Mouse (Mus musculus) neural tube, embryonic 12.5 days (tissue): ENCODE measurements around the gene Iqcf6. TPM values are rescaled to one million over a fixed set of nuclear protein-coding genes. Genes with fewer than 3 reads are reported as not detected.

Experiments
- ATAC-seq: fragments of 200-750 bp; cut with Nextera tagmentation; 2 replicates; pipeline ENCODE4 v1.8.0; 2017; ENCODE audit warnings: low read depth, mild to moderate bottlenecking, moderate TSS enrichment, moderate library complexity; ENCODE audit not compliant: low FRiP score
- H3K27ac ChIP-seq: fragments of 300-500 bp; sonication (generic); 2 replicates; pipeline ENCODE4 v1.5.1; 2016
- H3K27me3 ChIP-seq: fragments of 300-500 bp; sonication (generic); replicated peaks from 2 replicates; pipeline ENCODE4 v1.6.1; 2016; ENCODE audit warnings: mild to moderate bottlenecking
- H3K36me3 ChIP-seq: fragments of 300-500 bp; sonication (generic); 2 replicates; pipeline ENCODE4 v1.6.1; 2016; ENCODE audit warnings: mild to moderate bottlenecking
- H3K4me1 ChIP-seq: fragments of 300-500 bp; sonication (generic); 2 replicates; pipeline ENCODE4 v1.6.1; 2016
- H3K4me2 ChIP-seq: fragments of 300-500 bp; sonication (generic); replicated peaks from 2 replicates; pipeline ENCODE4 v1.6.1; 2016; ENCODE audit warnings: mild to moderate bottlenecking
- H3K4me3 ChIP-seq: fragments of 300-500 bp; sonication (generic); 2 replicates; pipeline ENCODE4 v1.5.1; 2016
- H3K9ac ChIP-seq: fragments of 300-500 bp; sonication (generic); 2 replicates; pipeline ENCODE4 v1.6.1; 2016; ENCODE audit warnings: mild to moderate bottlenecking
- H3K9me3 ChIP-seq: fragments of 300-500 bp; sonication (generic); 2 replicates; pipeline ENCODE4 v1.6.1; 2016; ENCODE audit warnings: mild to moderate bottlenecking
- WGBS: fragments of 180-500 bp; shearing (Covaris S2); methylation state at CpG from one replicate; pipeline ENCODE4 v1.1.7; 2016; 5-methylcytosine and 5-hydroxymethylcytosine counted together
- polyA plus RNA-seq: library from polyadenylated mRNA; unstranded; fragments of >200 nt; fragmentation: Nextera tagmentation; extraction: Ambion mirVana; gene quantifications from 2 replicates; pipeline ENCODE4 v1.2.1, GENCODE M21; 2016

Gene Iqcf6
- polyA plus RNA-seq, 1 experiment from 2014 or later = not detected

- Histone ChIP-seq H3K36me3 (peaks cover 22% of the 10 kb centered on the region), H3K9me3 (no peaks in the 10 kb centered on the region), H3K4me3 (no peak overlapping the region), H3K27me3 (peaks cover 14% of the 10 kb centered on the region), H3K9ac (no peak overlapping the region), H3K4me1 (peaks cover 29% of the 10 kb centered on the region), H3K4me2 (no peak overlapping the region), H3K27ac (no peak overlapping the region)
- no peak for ATAC-seq
- 33% methylated on average over 7 of the region's 7 CpGs for WGBS
Measured at GRCm38 (mm10) chr9:106659441-106659840, 33.1 kb downstream of the Iqcf6 start.

- WGBS = 76% methylated on average over 1 of the region's 1 CpGs
- no peak for ATAC-seq
- H3K9ac ChIP-seq = no peak overlapping the region
- H3K36me3 ChIP-seq = peaks cover 22% of the 10 kb centered on the region
- H3K27ac ChIP-seq = no peak overlapping the region
- H3K4me2 ChIP-seq = no peak overlapping the region
- H3K4me3 ChIP-seq = no peak overlapping the region
- H3K4me1 ChIP-seq = peaks cover 34% of the 10 kb centered on the region
- H3K9me3 ChIP-seq = no peaks in the 10 kb centered on the region
- peaks cover 9% of the 10 kb centered on the region for H3K27me3 ChIP-seq
Measured at GRCm38 (mm10) chr9:106659935-106660334, 33.6 kb downstream of the Iqcf6 start.

GRCm38 (mm10) chr9:106663200-106663599 lies 36.8 kb downstream of the Iqcf6 start:
- Histone ChIP-seq H3K9me3 (no peaks in the 10 kb centered on the region), H3K27ac (no peak overlapping the region), H3K9ac (no peak overlapping the region), H3K4me1 (peaks cover 15% of the 10 kb centered on the region), H3K4me2 (no peak overlapping the region), H3K27me3 (no peaks in the 10 kb centered on the region), H3K4me3 (no peak overlapping the region), H3K36me3 (peaks cover 27% of the 10 kb centered on the region)
- no peak for ATAC-seq
- 70% methylated on average over 6 of the region's 6 CpGs for WGBS

GRCm38 (mm10) chr9:106664433-106664832 lies 38.1 kb downstream of the Iqcf6 start:
- Histone ChIP-seq H3K27me3 (no peaks in the 10 kb centered on the region), H3K9me3 (no peaks in the 10 kb centered on the region), H3K4me2 (peak overlapping the region; percentile 7; the same call in 1 of the 2 replicates), H3K27ac (peak overlapping the region; percentile 21; the same call in 1 of the 2 replicates), H3K36me3 (peaks cover 25% of the 10 kb centered on the region; the same call in 1 of the 2 replicates), H3K4me3 (no peak overlapping the region), H3K9ac (no peak overlapping the region), H3K4me1 (peaks cover 15% of the 10 kb centered on the region)
- WGBS = 44% methylated on average over 4 of the region's 4 CpGs
- ATAC-seq = peak; percentile 70

- Histone ChIP-seq H3K27me3 (no peaks in the 10 kb centered on the region), H3K9me3 (no peaks in the 10 kb centered on the region), H3K36me3 (peaks cover 28% of the 10 kb centered on the region; the same call in 1 of the 2 replicates), H3K4me2 (peak overlapping the region; percentile 7; the same call in 1 of the 2 replicates), H3K9ac (no peak overlapping the region), H3K4me3 (no peak overlapping the region), H3K4me1 (peaks cover 15% of the 10 kb centered on the region), H3K27ac (peak overlapping the region; percentile 21; the same call in 1 of the 2 replicates)
- WGBS = 65% methylated on average over 6 of the region's 6 CpGs
- no peak for ATAC-seq
Measured at GRCm38 (mm10) chr9:106664856-106665255, 38.5 kb downstream of the Iqcf6 start.

- 87% methylated on average over 2 of the region's 2 CpGs for WGBS
- Histone ChIP-seq H3K9me3 (no peaks in the 10 kb centered on the region), H3K9ac (no peak overlapping the region), H3K4me1 (no peaks in the 10 kb centered on the region), H3K27me3 (no peaks in the 10 kb centered on the region), H3K27ac (no peak overlapping the region), H3K4me2 (no peak overlapping the region), H3K4me3 (no peak overlapping the region), H3K36me3 (peaks cover 21% of the 10 kb centered on the region; the same call in 1 of the 2 replicates)
- ATAC-seq = no peak
Measured at GRCm38 (mm10) chr9:106673860-106674259, 47.5 kb downstream of the Iqcf6 start.

- 0% methylated on average over 1 of the region's 1 CpGs for WGBS
Measured at GRCm38 (mm10) chr9:106675480-106675879, 49.1 kb downstream of the Iqcf6 start.

GRCm38 (mm10) chr9:106675965-106676364 lies 49.6 kb downstream of the Iqcf6 start:
- Histone ChIP-seq H3K27me3 (no peaks in the 10 kb centered on the region), H3K36me3 (peaks cover 25% of the 10 kb centered on the region), H3K4me2 (no peak overlapping the region), H3K9ac (no peak overlapping the region), H3K4me1 (no peaks in the 10 kb centered on the region), H3K27ac (no peak overlapping the region), H3K9me3 (no peaks in the 10 kb centered on the region), H3K4me3 (no peak overlapping the region)
- ATAC-seq = 0 out of 2 replicates have a peak, but pooled peaks have one; percentile 63
- WGBS = 76% methylated on average over 9 of the region's 9 CpGs

More at GRCm38 (mm10) chr9:106675480-106675879, 49.1 kb downstream of the Iqcf6 start:
- Histone ChIP-seq H3K27ac (no peak overlapping the region), H3K9ac (no peak overlapping the region), H3K4me3 (no peak overlapping the region), H3K9me3 (no peaks in the 10 kb centered on the region), H3K27me3 (no peaks in the 10 kb centered on the region), H3K4me2 (no peak overlapping the region), H3K4me1 (no peaks in the 10 kb centered on the region), H3K36me3 (peaks cover 22% of the 10 kb centered on the region)
- ATAC-seq = peak; percentile 70; the same call in 1 of the 2 replicates

- Histone ChIP-seq H3K4me1 (no peaks in the 10 kb centered on the region), H3K27me3 (no peaks in the 10 kb centered on the region), H3K27ac (no peak overlapping the region), H3K4me3 (no peak overlapping the region), H3K9ac (no peak overlapping the region), H3K4me2 (no peak overlapping the region), H3K9me3 (no peaks in the 10 kb centered on the region), H3K36me3 (peaks cover 24% of the 10 kb centered on the region)
- no peak for ATAC-seq
- 73% methylated on average over 4 of the region's 4 CpGs for WGBS
Measured at GRCm38 (mm10) chr9:106676571-106676970, 50.2 kb downstream of the Iqcf6 start.

Other genes starting within 250 kb of the Iqcf6 start
- gene Rpl29, start 197.1 kb upstream of the Iqcf6 start, polyA plus RNA-seq = 698 and 706 TPM in 2 replicates
- gene Acy1, start 188.3 kb upstream of the Iqcf6 start, polyA plus RNA-seq = 31.0 and 32.7 TPM in 2 replicates
- gene Abhd14b, start 179.1 kb upstream of the Iqcf6 start, polyA plus RNA-seq = 5.7 and 6.0 TPM in 2 replicates
- 34.6 and 38.0 TPM in 2 replicates for gene Abhd14a, start 178.9 kb upstream of the Iqcf6 start, polyA plus RNA-seq
- 358 and 362 TPM in 2 replicates for gene Pcbp4, start 173.3 kb upstream of the Iqcf6 start, polyA plus RNA-seq
- gene Gpr62, start 160.6 kb upstream of the Iqcf6 start, polyA plus RNA-seq = 0.52 and 0.66 TPM in 2 replicates
- gene Rrp9, start 150.6 kb upstream of the Iqcf6 start, polyA plus RNA-seq = 48.8 and 51.0 TPM in 2 replicates
- gene Parp3, start 149.6 kb upstream of the Iqcf6 start, polyA plus RNA-seq = 0.78 and 2.2 TPM in 2 replicates
- gene Iqcf1, start 126.6 kb upstream of the Iqcf6 start, polyA plus RNA-seq = not detected in 2 replicates
- not detected in 2 replicates for gene Iqcf5, start 112.0 kb upstream of the Iqcf6 start, polyA plus RNA-seq
- gene Iqcf3, start 65.0 kb upstream of the Iqcf6 start, polyA plus RNA-seq = not detected in 2 replicates
- gene Iqcf4, start 55.6 kb upstream of the Iqcf6 start, polyA plus RNA-seq = not detected in 2 replicates
- gene Grm2, start 29.5 kb downstream of the Iqcf6 start, polyA plus RNA-seq = 9.2 and 11.8 TPM in 2 replicates
- 35.1 and 38.4 TPM in 2 replicates for gene Tex264, start 59.3 kb downstream of the Iqcf6 start, polyA plus RNA-seq
- gene Rad54l2, start 162.6 kb downstream of the Iqcf6 start, polyA plus RNA-seq = 9.6 and 12.3 TPM in 2 replicates
- 22.3 and 24.0 TPM in 2 replicates for gene Dcaf1, start 195.3 kb downstream of the Iqcf6 start, polyA plus RNA-seq